Mouse (Mus musculus): Measurements from ENCODE around the gene Lrrc56. TPM values are rescaled to one million over a fixed set of nuclear protein-coding genes. Genes with fewer than 3 reads are reported as not detected.

Gene Lrrc56
- total RNA-seq, 2 experiments from 2014 or later = 1.7 to 2.1 TPM

GRCm38 (mm10) chr7:141194409-141194808 lies 452 bp downstream of the Lrrc56 start:
- no peak for TF ChIP-seq CTCF (IDR thresholded peaks at IDR 0.05)
- Histone ChIP-seq H3K27ac (peak overlapping the region; percentile 88), H3K4me3 (peak overlapping the region; percentile 76)
- DNase-seq = no peak
- intact Hi-C loops (cut with DNase I) = loop anchor here (5.0 kb wide), 1 partner anchor 102 kb away; no protein-coding TSS in a partner anchor

- H3K27ac ChIP-seq = peak overlapping the region; percentile 88
- H3K4me3 ChIP-seq = peak overlapping the region; percentile 76
- TF ChIP-seq CTCF (IDR thresholded peaks at IDR 0.05) = no peak
- DNase-seq = peak; percentile 86
- intact Hi-C loops (cut with DNase I) = loop anchor here (5.0 kb wide), 1 partner anchor 103 kb away; no protein-coding TSS in a partner anchor
Observed at GRCm38 (mm10) chr7:141194830-141195229, 873 bp downstream of the Lrrc56 start.

GRCm38 (mm10) chr7:141195754-141196153 lies 1.8 kb downstream of the Lrrc56 start:
- H3K27ac ChIP-seq = no peak overlapping the region
- intact Hi-C loops (cut with DNase I) = no loop called here

DNA sequence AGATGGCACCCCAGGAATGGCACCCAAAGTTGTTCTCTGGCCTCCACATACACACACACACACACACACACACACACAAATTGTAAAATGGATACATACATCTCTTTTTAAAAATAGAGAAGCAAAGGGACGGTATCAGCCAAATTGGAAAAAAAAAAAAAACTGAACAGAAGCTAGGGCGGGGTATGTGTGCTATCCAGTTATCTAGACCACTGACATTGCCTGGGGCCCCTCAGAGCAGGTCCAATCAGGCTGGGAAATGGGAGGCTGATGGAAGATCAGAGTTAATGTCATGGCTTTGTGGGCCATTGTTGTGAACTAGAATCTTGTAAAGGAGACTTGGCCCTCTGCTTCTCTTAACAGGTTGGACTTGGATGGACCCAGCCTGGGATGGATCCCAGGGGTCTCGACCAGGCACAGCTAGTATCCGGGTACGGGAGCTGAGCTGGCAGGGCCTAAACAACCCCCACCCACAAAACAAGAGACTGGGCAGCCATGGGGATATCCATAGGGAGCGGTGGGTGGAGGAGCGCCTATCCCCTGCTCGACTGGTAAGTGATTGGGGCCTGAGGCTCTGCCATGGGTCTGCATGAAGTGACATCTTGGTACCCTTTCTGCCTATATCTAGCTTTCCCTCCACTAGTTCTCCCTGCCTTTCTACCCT lies 2.8 kb downstream of the Lrrc56 start:
- intact Hi-C loops (cut with DNase I) = no loop called here
- DNase-seq = no peak
- Histone ChIP-seq H3K27ac (no peak overlapping the region), H3K4me3 (no peak overlapping the region)
- no peak for TF ChIP-seq CTCF (IDR thresholded peaks at IDR 0.05)

More at GRCm38 (mm10) chr7:141195754-141196153, 1.8 kb downstream of the Lrrc56 start:
- H3K4me3 ChIP-seq = no peak overlapping the region
- DNase-seq = no peak
- TF ChIP-seq CTCF (IDR thresholded peaks at IDR 0.05) = no peak

- Histone ChIP-seq H3K27ac (no peak overlapping the region), H3K4me3 (no peak overlapping the region)
- DNase-seq = no peak
- intact Hi-C loops (cut with DNase I) = no loop called here
- TF ChIP-seq CTCF (IDR thresholded peaks at IDR 0.05) = no peak
Observed at GRCm38 (mm10) chr7:141198121-141198520, 4.2 kb downstream of the Lrrc56 start.

GRCm38 (mm10) chr7:141204546-141204945 lies 10.6 kb downstream of the Lrrc56 start:
- no peak overlapping the region for H3K27ac ChIP-seq
- intact Hi-C loops (cut with DNase I) = no loop called here
- H3K4me3 ChIP-seq = no peak overlapping the region
- no peak for TF ChIP-seq CTCF (IDR thresholded peaks at IDR 0.05)
- peak; percentile 4 for DNase-seq

DNA sequence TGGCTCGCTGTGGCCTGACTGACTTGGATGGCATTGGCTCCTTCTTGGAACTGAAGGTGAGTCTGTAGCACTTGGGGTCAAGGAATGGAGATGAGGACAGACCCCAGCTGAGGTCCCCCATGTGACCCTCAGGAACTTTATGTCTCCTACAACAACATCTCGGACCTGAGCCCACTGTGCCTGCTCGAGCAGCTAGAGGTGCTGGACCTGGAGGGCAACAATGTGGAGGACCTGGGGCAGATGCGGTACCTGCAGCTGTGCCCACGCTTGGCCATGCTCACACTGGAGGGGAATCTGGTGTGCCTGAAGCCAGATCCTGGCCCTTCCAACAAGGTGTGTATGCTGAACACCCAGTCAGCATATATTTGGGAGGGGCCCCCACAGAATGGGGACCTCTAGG lies 11.5 kb downstream of the Lrrc56 start:
- peak; percentile 10 for DNase-seq
- Histone ChIP-seq H3K27ac (no peak overlapping the region), H3K4me3 (no peak overlapping the region)
- no peak for TF ChIP-seq CTCF (IDR thresholded peaks at IDR 0.05)
- intact Hi-C loops (cut with DNase I) = no loop called here

GRCm38 (mm10) chr7:141206182-141206937 lies 12.4 kb downstream of the Lrrc56 start:
- H3K27ac ChIP-seq = no peak overlapping the region
- TF ChIP-seq CTCF (IDR thresholded peaks at IDR 0.05) = no peak
- H3K4me3 ChIP-seq = no peak overlapping the region
- peak; percentile 13 for DNase-seq
- intact Hi-C loops (cut with DNase I) = no loop called here

DNA sequence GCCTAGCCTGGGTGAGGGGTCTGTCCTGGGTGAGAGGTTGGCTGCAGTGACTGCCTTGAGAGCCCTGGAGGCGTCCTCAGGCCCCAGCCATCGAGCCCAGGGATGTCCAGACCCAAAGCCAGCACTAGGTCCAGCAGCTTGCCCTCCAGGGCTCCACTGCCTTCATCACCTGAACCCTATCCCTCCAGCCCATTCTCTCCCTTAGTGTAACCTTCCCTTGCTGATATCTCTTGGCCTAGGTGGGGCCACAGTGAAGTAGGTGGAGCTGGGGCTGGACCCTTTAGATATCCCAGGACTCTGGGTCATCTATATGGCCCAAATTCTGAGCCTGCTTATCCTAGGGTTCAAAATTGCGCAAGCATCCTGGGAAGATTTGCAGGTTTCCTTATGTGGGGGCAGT lies 15.6 kb downstream of the Lrrc56 start:
- DNase-seq = no peak
- no peak for TF ChIP-seq CTCF (IDR thresholded peaks at IDR 0.05)
- Histone ChIP-seq H3K27ac (no peak overlapping the region), H3K4me3 (no peak overlapping the region)
- intact Hi-C loops (cut with DNase I) = no loop called here

- intact Hi-C loops (cut with DNase I) = no loop called here
- peak; percentile 6 for DNase-seq
- no peak for TF ChIP-seq CTCF (IDR thresholded peaks at IDR 0.05)
- no peak overlapping the region for H3K27ac ChIP-seq
- no peak overlapping the region for H3K4me3 ChIP-seq
Observed at GRCm38 (mm10) chr7:141210137-141210536, 16.2 kb downstream of the Lrrc56 start.

DNA sequence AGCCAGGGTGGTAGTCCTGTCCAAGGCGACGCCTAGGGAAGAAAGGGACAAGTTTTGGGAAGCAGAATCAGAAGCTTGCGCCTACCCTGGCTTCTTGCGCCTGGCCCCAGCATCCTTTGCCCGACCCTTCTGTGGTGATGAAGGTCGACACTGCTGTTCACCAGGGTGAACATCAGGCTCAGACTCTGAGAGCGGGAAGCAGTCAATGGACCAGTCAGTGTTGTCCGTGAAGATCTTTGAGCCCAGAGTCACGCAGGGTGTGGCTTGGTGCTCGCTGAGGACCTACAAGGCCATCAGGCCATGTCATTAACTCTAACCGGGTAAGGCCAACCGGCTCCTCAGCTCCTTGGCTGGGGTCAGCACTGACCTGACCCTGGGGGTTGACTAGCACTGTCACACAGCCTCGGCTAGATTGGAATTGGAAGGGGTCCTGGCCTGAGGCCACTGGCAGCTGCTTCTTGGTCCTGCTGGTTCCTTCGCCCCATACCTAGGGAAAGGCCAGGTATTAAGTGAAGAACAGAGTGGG lies 16.7 kb downstream of the Lrrc56 start:
- Histone ChIP-seq H3K27ac (no peak overlapping the region), H3K4me3 (no peak overlapping the region)
- DNase-seq = peak; percentile 17
- intact Hi-C loops (cut with DNase I) = no loop called here
- no peak for TF ChIP-seq CTCF (IDR thresholded peaks at IDR 0.05)

GRCm38 (mm10) chr7:141213133-141213532 lies 19.2 kb downstream of the Lrrc56 start:
- no peak for TF ChIP-seq CTCF (IDR thresholded peaks at IDR 0.05)
- H3K4me3 ChIP-seq = no peak overlapping the region
- no peak for DNase-seq
- intact Hi-C loops (cut with DNase I) = no loop called here
- H3K27ac ChIP-seq = no peak overlapping the region

GRCm38 (mm10) chr7:141213605-141214235 lies 19.8 kb downstream of the Lrrc56 start, which contains the start of gene Lmntd2:
Gene Lmntd2 (minus strand): TSS chr7:141214080.
- TF ChIP-seq CTCF (IDR thresholded peaks at IDR 0.05) = no peak
- DNase-seq = no peak
- intact Hi-C loops (cut with DNase I) = no loop called here
- Histone ChIP-seq H3K27ac (no peak within 1 kb of the TSS), H3K4me3 (no peak within 1 kb of the TSS)
